Mouse (Mus musculus) Patski (cell line): ENCODE results near the gene Spint5. TPM values are rescaled to one million over a fixed set of nuclear protein-coding genes. Genes with fewer than 3 reads are reported as not detected.

Source experiments
- ATAC-seq: fragments of 100-300 bp; one replicate; pipeline ENCODE4 v1.8.0; 2021
- CTCF ChIA-PET: fragments of 350-600 bp; sonication (Branson Sonifier 250); formaldehyde crosslinking; loops from one replicate; lab custom pipeline; 2022; ENCODE audit warnings: inconsistent platforms; lab: Charles Lee
- POLR2A ChIA-PET: fragments of 350-600 bp; sonication (Branson Sonifier 250); formaldehyde crosslinking; loops from one replicate; lab custom pipeline; 2022; ENCODE audit warnings: antibody characterized with exemption, inconsistent platforms; lab: Charles Lee
- DNase-seq: peaks from one replicate; pipeline ENCODE4 v3.0.0-alpha.2; 2011; ENCODE audit warnings: low read depth, low spot score
- H3K27me3 ChIP-seq: fragments of 371-371 bp; one replicate; pipeline ENCODE4 v1.5.1; 2021
- CTCF ChIP-seq: fragments of 100-300 bp; IDR thresholded peaks from one replicate; pipeline ENCODE4 v1.5.1; 2021
- in situ Hi-C: fragments of 300-500 bp; cut with MboI; formaldehyde crosslinking; loops from 3 replicates; pipeline ENCODE4 v1.11.1; 2018; ENCODE audit warnings: low pct_unique_long_range_greater_than_20kb, mixed read lengths
- polyA plus RNA-seq: library from polyadenylated mRNA; unstranded; gene quantifications from one replicate; pipeline ENCODE4 v1.2.3, GENCODE M21; 2021

Gene Spint5
- not detected for polyA plus RNA-seq

- in situ Hi-C loops, result no loop called here
- CTCF ChIA-PET, result no interaction called here
- peaks cover 17% of the 10 kb centered on the region for H3K27me3 ChIP-seq
- TF ChIP-seq CTCF, result no peak
- POLR2A ChIA-PET, result no interaction called here
- ATAC-seq, result no peak
- no peak for DNase-seq
These were observed at the start of gene Spint5 for GRCm38 (mm10) chr2:164715005-164715404. Spint5 (plus strand) TSS chr2:164715305.

- in situ Hi-C loops, result no loop called here
- H3K27me3 ChIP-seq, result peaks cover 4% of the 10 kb centered on the region
- ChIA-PET POLR2A (no interaction called here), CTCF (no interaction called here)
- ATAC-seq, result no peak
- no peak for TF ChIP-seq CTCF
- no peak for DNase-seq
These were observed 44.8 kb upstream of the Spint5 start for GRCm38 (mm10) chr2:164670261-164670660.

DNA sequence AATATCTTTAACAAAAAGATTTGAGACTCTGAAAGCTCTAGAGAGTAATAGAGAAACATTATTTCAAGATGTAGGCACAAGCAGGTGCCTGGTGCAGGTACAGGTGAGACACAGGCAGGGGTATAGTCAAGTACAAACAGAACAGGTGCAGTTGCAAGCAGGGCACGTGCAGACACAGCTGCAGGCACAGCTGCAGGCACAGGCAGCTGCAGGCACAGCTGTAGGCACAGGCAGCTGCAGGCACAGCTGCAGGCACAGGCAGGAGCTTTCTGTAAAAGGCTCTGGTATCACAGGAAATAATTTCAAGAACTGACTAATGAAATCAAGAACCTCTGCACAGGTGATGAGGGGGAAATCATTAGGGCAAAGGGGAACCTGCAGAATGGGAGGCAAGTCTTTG is 44.2 kb upstream of the Spint5 start:
- TF ChIP-seq CTCF, result no peak
- H3K27me3 ChIP-seq, result peaks cover 4% of the 10 kb centered on the region
- ATAC-seq (no peak), DNase-seq (no peak)
- in situ Hi-C loops, result no loop called here
- POLR2A ChIA-PET, result no interaction called here
- CTCF ChIA-PET, result no interaction called here

DNA sequence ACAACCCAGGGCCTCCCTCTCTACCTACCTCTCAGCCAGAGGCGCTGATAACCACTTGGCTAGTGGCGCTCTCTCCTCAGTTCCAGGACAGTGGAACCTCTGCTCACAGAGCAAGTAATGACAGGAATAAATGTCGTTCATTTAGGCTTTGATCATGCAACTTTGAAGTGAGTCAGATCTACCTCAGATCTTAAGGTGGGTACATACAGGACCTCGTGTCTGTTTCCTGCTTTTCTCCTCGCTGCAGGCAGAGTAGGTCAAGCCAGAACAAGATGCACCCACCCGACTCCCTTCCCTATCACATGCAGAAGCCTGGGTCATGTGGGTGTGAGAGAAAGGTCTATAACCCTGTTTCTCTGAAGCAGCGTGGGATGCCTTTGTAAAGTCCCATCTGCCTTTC is 41.1 kb upstream of the Spint5 start, which contains the start of gene Wfdc11:
Wfdc11 (minus strand) TSS at position 101 of the 400 bp plus-strand sequence.
- no peak for TF ChIP-seq CTCF
- in situ Hi-C loops, result no loop called here
- ATAC-seq (no peak), DNase-seq (no peak)
- ChIA-PET POLR2A (no interaction called here), CTCF (no interaction called here)
- H3K27me3 ChIP-seq, result no peaks in the 10 kb centered on the region

GRCm38 (mm10) chr2:164676103-164676502 is 39.0 kb upstream of the Spint5 start:
- DNase-seq, result no peak
- ChIA-PET CTCF (no interaction called here), POLR2A (no interaction called here)
- ATAC-seq, result no peak
- in situ Hi-C loops, result no loop called here
- TF ChIP-seq CTCF, result peak; percentile 35
- H3K27me3 ChIP-seq, result no peaks in the 10 kb centered on the region

DNA sequence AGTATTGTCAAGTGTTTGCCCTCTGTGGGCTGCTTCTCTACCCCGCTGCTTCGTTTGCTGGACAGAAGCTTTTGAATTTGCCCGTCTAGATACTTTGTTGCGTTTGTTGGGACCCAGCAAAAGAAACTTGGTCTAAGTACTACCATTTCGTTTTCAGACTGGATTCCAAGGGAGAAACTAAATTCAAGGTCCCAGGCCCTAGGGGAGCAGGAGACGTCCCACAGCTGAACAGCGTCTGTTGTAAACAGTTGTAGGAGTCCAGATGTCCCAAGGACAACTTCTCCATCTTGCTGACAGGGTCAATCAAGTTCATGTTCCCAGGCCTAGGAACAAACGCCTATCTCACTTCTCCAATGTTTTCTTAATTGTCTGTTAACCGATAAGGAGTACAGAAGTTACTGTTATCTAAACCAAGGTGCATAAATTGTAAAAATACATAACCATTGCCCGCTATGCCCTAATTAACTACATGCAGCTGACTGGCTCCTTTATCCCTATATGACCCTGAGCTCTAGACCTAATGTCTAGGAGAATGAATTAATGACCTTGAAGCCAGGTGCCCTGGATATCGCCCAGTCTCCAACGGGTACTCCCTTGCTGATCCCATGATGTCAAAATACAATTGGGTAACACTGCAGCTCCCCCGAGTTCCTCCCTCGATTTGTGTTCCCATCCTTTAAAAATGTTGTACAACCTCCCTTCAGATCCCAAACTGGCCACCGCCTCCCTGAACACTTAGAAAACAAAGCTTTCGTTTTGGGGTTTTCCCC is 38.0 kb upstream of the Spint5 start:
- no peak for TF ChIP-seq CTCF
- no peak for ATAC-seq
- in situ Hi-C loops, result no loop called here
- no peaks in the 10 kb centered on the region for H3K27me3 ChIP-seq
- ChIA-PET CTCF (interaction anchor here (0.7 to 1.2 kb wide), 2 partner anchors 54 to 85 kb away, joined by 3 read pairs; no protein-coding TSS in a partner anchor), POLR2A (no interaction called here)
- DNase-seq, result no peak

DNA sequence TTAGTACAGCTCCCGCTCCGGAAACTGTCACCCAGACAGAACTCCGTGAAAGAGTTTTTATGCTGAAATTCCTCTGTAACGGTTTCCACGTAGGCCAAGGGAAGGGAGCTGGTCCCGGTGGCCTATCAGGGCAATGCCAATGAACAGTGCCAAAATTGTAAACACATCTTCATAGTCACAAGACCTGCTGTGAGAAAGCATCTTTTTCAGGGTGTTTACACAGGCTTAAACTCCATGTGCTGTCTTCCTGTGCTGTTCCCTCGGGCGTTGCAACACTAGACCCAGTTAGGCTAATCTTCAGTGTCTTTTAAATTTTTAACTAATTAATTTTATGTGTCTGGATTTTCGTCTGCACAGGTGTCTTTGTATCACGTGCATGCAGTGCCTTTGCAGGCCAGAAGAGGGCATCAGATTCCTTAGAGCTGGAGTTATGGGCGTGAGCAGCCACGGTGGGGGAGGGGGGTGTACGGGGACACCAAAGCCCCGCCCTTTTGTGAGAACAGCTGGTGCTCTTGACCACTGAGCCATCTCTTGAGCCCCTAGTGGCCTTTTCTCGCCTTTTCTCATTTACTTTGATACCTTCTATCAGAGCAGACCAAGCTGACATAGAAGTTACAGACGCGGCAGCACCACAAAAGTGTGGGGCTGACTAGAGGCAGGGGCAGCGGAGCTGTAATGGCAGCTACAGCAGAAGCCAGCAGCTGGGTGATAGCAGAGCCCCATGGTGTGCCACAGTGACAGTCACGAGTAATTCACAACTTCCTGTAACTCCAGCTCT is 36.1 kb upstream of the Spint5 start:
- ChIA-PET CTCF (no interaction called here), POLR2A (no interaction called here)
- peak; percentile 54 for TF ChIP-seq CTCF
- ATAC-seq (no peak), DNase-seq (no peak)
- H3K27me3 ChIP-seq, result no peaks in the 10 kb centered on the region
- in situ Hi-C loops, result no loop called here

DNA sequence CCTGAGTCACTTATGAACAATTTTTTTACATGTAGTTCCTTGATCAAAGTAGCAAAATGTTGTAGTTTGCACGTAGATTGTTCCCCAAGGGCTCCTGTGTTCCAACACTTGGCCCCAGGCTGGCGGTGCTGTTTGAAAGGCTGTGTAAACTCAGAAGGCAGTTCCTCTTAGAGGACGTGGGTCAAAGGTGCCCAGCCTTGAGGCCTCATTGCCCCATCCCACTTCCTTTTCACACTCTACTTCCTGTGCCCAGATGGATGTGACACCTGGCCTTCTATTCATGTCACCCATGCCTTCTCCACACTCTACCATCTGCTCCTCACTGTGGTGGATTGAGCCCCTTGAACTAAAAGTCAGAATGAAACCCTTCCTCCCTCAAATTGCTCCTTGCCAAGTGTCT is 35.2 kb upstream of the Spint5 start:
- H3K27me3 ChIP-seq, result no peaks in the 10 kb centered on the region
- in situ Hi-C loops, result loop anchor here (5.0 kb wide), 1 partner anchor 47 kb away; no protein-coding TSS in a partner anchor
- ChIA-PET POLR2A (no interaction called here), CTCF (no interaction called here)
- DNase-seq (no peak), ATAC-seq (no peak)
- no peak for TF ChIP-seq CTCF

- no peak for TF ChIP-seq CTCF
- in situ Hi-C loops, result loop anchor here (5.0 kb wide), 1 partner anchor 42 kb away; no protein-coding TSS in a partner anchor
- H3K27me3 ChIP-seq, result no peaks in the 10 kb centered on the region
- DNase-seq, result no peak
- CTCF ChIA-PET, result interaction anchor here (1.3 kb wide), 1 partner anchor 93 kb away, joined by 4 read pairs; no protein-coding TSS in a partner anchor
- POLR2A ChIA-PET, result no interaction called here
- ATAC-seq, result no peak
These were observed 30.3 kb upstream of the Spint5 start, which contains the start of gene Wfdc13 for GRCm38 (mm10) chr2:164684807-164685206. Wfdc13 (plus strand) TSS chr2:164685107.

GRCm38 (mm10) chr2:164698201-164698600 is 16.9 kb upstream of the Spint5 start, which contains the start of gene Spint4:
Spint4 (plus strand) TSS chr2:164698501.
- POLR2A ChIA-PET, result interaction anchor here (0.5 kb wide), 1 partner anchor 27 kb away, joined by 5 read pairs; no protein-coding TSS in a partner anchor
- DNase-seq (no peak), ATAC-seq (no peak)
- in situ Hi-C loops, result no loop called here
- peaks cover 34% of the 10 kb centered on the region for H3K27me3 ChIP-seq
- TF ChIP-seq CTCF, result no peak
- CTCF ChIA-PET, result interaction anchor here (1.0 to 2.1 kb wide), 5 partner anchors 9 to 106 kb away, joined by 3 to 7 read pairs (median 3); no protein-coding TSS in a partner anchor
